Mouse (Mus musculus) embryonic facial prominence, embryonic 15.5 days (tissue): Measurements from ENCODE around the gene Pex26. TPM values are rescaled to one million over a fixed set of nuclear protein-coding genes. Genes with fewer than 3 reads are reported as not detected.

Experiments used
- ATAC-seq: fragments of 200-750 bp; cut with Nextera tagmentation; 2 replicates; pipeline ENCODE4 v1.8.0; 2017; ENCODE audit warnings: low read depth, moderate TSS enrichment; ENCODE audit not compliant: insufficient number of reproducible peaks, low FRiP score, low TSS enrichment
- H3K27ac ChIP-seq: fragments of 300-500 bp; sonication (generic); replicated peaks from 2 replicates; pipeline ENCODE4 v1.5.1; 2015; ENCODE audit warnings: mild to moderate bottlenecking, inconsistent platforms
- H3K27me3 ChIP-seq: fragments of 300-500 bp; sonication (generic); 2 replicates; pipeline ENCODE4 v1.6.1; 2015; ENCODE audit warnings: inconsistent platforms
- H3K36me3 ChIP-seq: fragments of 300-500 bp; sonication (generic); 2 replicates; pipeline ENCODE4 v1.6.1; 2015; ENCODE audit warnings: mild to moderate bottlenecking, inconsistent platforms
- H3K4me1 ChIP-seq: fragments of 300-500 bp; sonication (generic); 2 replicates; pipeline ENCODE4 v1.6.1; 2015; ENCODE audit warnings: inconsistent platforms
- H3K4me2 ChIP-seq: fragments of 300-500 bp; sonication (generic); replicated peaks from 2 replicates; pipeline ENCODE4 v1.6.1; 2015; ENCODE audit warnings: mild to moderate bottlenecking, inconsistent platforms
- H3K4me3 ChIP-seq: fragments of 300-500 bp; sonication (generic); replicated peaks from 2 replicates; pipeline ENCODE4 v1.5.1; 2015; ENCODE audit warnings: mild to moderate bottlenecking, inconsistent platforms
- H3K9ac ChIP-seq: fragments of 300-500 bp; sonication (generic); 2 replicates; pipeline ENCODE4 v1.6.1; 2015; ENCODE audit warnings: inconsistent platforms
- H3K9me3 ChIP-seq: fragments of 300-500 bp; sonication (generic); replicated peaks from 2 replicates; pipeline ENCODE4 v1.6.1; 2016; ENCODE audit warnings: inconsistent platforms
- WGBS: fragments of 180-500 bp; shearing (Covaris S2); methylation state at CpG from one replicate; pipeline ENCODE4 v1.1.7; 2015; 5-methylcytosine and 5-hydroxymethylcytosine counted together
- polyA plus RNA-seq: library from polyadenylated mRNA; unstranded; fragments of >200 nt; fragmentation: Nextera tagmentation; extraction: Ambion mirVana; gene quantifications from 2 replicates; pipeline ENCODE4 v1.2.1, GENCODE M21; 2015

Pex26 gene
- polyA plus RNA-seq, 1 experiment from 2014 or later, result 12.5 TPM

DNA sequence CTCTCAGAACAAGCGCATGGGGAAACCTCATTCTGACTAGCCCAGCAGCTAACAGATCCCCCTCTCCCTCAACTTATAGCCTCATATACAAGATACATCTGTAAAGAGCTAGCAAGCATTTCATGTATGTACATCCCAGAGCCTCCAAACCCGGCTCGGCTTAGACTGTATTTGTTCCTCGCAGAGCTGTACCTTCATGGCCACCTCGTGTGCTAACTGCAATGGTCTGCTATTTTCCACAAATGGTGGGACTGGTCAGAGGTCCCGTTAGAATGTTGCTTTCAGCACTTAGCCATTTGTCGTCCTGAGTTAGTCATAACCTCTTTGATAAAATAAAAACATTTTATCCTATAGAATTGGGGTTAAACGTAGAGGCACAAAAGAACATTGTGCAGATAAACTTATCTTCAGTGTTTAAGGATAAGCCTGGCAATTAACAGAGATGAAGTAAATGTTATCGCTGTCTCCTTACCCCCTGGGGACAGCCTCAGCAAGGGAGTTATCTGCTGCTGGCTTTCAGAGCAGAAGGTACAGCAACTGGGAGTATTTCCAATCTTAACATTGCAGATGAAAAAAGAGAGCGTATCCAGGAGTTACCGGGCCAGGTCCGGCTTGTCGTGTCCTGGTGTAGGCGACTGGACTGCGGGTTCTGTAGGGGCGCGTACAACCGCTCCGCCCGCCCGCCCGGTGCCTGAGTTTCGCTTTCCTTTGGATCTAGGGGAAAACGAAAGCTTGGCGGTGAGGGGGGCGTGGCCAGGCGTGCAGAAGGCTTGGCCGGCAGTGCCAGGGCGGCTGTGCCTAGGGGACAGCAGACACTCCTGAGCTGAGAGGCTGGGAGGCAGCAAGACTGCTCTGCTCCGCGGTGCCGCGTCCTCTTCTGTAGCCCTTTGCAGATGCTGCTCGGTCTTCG, 61.9 kb downstream of the Pex26 start, which contains the start of gene Usp18:
Gene Usp18, plus strand, starts transcription at position 780 of the 910 bp plus-strand sequence.
- WGBS, result 8% methylated on average over 35 of the region's 35 CpGs

DNA sequence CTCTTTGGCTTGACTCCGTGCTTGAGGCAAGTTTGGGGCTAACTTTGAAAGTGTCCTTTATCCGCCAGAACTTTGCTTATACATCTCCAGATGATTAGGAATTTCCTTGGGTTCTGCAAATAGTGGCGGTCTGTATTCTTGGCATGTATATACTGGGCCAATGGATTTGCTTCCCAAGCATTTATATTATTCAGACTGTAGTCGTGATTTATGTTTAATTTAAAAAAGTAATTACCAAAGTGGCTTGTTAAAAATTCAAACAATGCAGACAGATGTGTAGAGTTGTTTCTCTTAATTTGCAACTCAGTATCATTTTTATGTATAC, 62.5 kb downstream of the Pex26 start:
- 6% methylated on average over 4 of the region's 4 CpGs for WGBS
- Histone ChIP-seq H3K9me3 (no peaks in the 10 kb centered on the region), H3K4me2 (peak overlapping the region; percentile 56), H3K27me3 (peaks cover 6% of the 10 kb centered on the region; the same call in 1 of the 2 replicates), H3K4me3 (peak overlapping the region; percentile 62), H3K36me3 (no peaks in the 10 kb centered on the region), H3K4me1 (0 out of 2 replicates have a peak, but pooled peaks cover 7% of the 10 kb centered on the region), H3K9ac (peak overlapping the region; percentile 39), H3K27ac (no peak overlapping the region)
- peak; percentile 11; the same call in 1 of the 2 replicates for ATAC-seq

More for the DNA sequence above, 61.9 kb downstream of the Pex26 start, which contains the start of gene Usp18:
- H3K9ac ChIP-seq, result peak within 1 kb of the TSS; percentile 39
- H3K4me1 ChIP-seq, result 0 out of 2 replicates have a peak, but pooled peaks cover 7% of the 10 kb centered on the region
- no peak within 1 kb of the TSS for H3K27ac ChIP-seq
- peaks cover 6% of the 10 kb centered on the region; the same call in 1 of the 2 replicates for H3K27me3 ChIP-seq
- H3K4me3 ChIP-seq, result peak within 1 kb of the TSS; percentile 62
- peak within 1 kb of the TSS; percentile 56 for H3K4me2 ChIP-seq
- no peaks in the 10 kb centered on the region for H3K9me3 ChIP-seq
- no peaks in the 10 kb centered on the region for H3K36me3 ChIP-seq
- peak; percentile 89 for ATAC-seq

Other genes with a start within 250 kb of the Pex26 start
- 11.5 and 14.1 TPM in 2 replicates for gene Mical3, start 52.7 kb upstream of the Pex26 start, polyA plus RNA-seq
- 6.7 and 7.5 TPM in 2 replicates for gene Tuba8, start 27.0 kb downstream of the Pex26 start, polyA plus RNA-seq
- gene Usp18, start 62.2 kb downstream of the Pex26 start, polyA plus RNA-seq, result 3.7 and 5.3 TPM in 2 replicates
- 1.8 and 2.2 TPM in 2 replicates for gene Slc6a13, start 116.6 kb downstream of the Pex26 start, polyA plus RNA-seq
- not detected in 2 replicates for gene Slc6a12, start 159.4 kb downstream of the Pex26 start, polyA plus RNA-seq